Mouse (Mus musculus): ENCODE measurements at regions not wholly inside any gene's neighbourhood (a gene's known extent, or its start where the extent isn't known, plus 50 kb on each side); places are given as distances from the start of the nearest gene placed in this dataset.

DNA sequence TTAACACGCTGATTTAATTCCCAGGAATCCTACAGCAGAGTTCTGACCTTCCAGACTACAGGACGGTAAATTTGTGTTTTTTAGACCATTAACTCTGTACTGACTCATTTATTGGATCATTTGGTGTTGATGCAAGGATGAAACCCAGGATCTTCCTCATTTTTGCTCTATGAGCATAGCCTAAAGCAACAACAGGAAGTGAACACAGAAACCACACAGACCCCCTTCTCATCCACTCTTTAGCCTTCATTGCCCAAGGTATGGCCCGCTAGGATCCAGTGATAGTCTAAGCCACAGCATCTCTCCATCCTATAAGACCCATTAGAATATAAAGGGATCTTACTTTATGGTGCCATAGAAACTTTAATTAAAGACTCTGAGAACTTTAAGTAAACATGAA lies 56.5 kb upstream of the Grin2b start:
- H3K4me3 ChIP-seq (ENCODE audit: low read length) = no peak overlapping the region
- H3K4me1 ChIP-seq (ENCODE audit: control insufficient read depth, insufficient read depth, low read length) = no peaks in the 10 kb centered on the region
- 77% methylated on average over 3 of the region's 3 CpGs for WGBS
- no peak overlapping the region for H3K27ac ChIP-seq (ENCODE audit: low read length)
- H3K9ac ChIP-seq (ENCODE audit: low read depth, low read length) = no peak overlapping the region
- H3K4me2 ChIP-seq (ENCODE audit: low read depth, low read length) = no peak overlapping the region
- H3K27me3 ChIP-seq (replicated peaks; ENCODE audit: control insufficient read depth, insufficient read depth, low read length) = no peaks in the 10 kb centered on the region
- H3K9me3 ChIP-seq (ENCODE audit: control insufficient read depth, low read length) = no peaks in the 10 kb centered on the region
- H3K36me3 ChIP-seq (ENCODE audit: control insufficient read depth, insufficient read depth, low read length) = no peaks in the 10 kb centered on the region
- ATAC-seq = no peak

DNA sequence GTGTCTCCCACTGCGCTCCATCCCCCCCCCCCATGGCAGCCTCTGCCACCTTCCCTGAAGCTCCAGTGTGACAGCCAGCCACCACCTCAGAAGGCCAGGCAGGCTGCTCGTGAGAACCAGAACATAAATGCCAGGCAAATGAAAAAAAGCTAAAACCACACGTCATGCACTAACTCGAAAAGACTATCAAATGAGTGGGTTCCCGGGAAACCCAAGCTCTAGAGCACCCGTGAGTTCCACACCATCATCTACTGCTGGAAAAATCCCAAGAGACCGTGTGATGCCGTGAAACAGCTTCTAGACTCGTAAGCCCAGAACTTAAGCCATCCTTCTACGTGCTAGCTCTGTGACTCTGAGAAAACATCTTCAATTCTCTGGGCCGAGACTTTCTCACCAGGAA lies 62.2 kb upstream of the Grin2b start:
- no peak overlapping the region for H3K4me2 ChIP-seq (ENCODE audit: low read depth, low read length)

DNA sequence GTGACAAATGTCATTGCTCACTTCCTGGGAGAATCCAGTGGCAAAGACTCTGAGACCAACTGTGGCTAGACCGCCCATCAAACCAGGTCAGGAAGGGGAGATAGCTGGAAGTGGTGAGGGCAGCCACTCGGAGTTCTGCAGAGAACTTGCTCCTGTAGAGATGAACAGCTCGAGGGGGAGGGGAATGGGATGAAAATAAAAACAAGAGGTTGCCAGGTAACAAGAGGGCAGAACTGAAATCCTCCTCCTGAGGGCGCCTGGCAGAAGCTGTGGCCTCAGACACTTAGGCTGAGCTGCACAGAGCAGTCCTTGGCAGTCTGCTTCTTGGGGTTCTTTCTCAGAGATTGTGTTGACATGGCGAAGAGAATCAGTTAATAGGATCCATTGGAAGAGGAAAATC lies 65.7 kb upstream of the Grin2b start:
- Histone ChIP-seq H3K27me3 (replicated peaks; ENCODE audit: control insufficient read depth, insufficient read depth, low read length) (no peaks in the 10 kb centered on the region), H3K36me3 (ENCODE audit: control insufficient read depth, insufficient read depth, low read length) (no peaks in the 10 kb centered on the region)
- 39% methylated on average over 5 of the region's 5 CpGs for WGBS

More for the DNA sequence above, 62.2 kb upstream of the Grin2b start:
- Histone ChIP-seq H3K27ac (ENCODE audit: low read length) (no peak overlapping the region), H3K9ac (ENCODE audit: low read depth, low read length) (no peak overlapping the region), H3K4me3 (ENCODE audit: low read length) (no peak overlapping the region), H3K4me1 (ENCODE audit: control insufficient read depth, insufficient read depth, low read length) (no peaks in the 10 kb centered on the region), H3K36me3 (ENCODE audit: control insufficient read depth, insufficient read depth, low read length) (no peaks in the 10 kb centered on the region), H3K27me3 (replicated peaks; ENCODE audit: control insufficient read depth, insufficient read depth, low read length) (no peaks in the 10 kb centered on the region), H3K9me3 (ENCODE audit: control insufficient read depth, low read length) (no peaks in the 10 kb centered on the region)
- WGBS = 91% methylated on average over 11 of the region's 11 CpGs
- no peak for ATAC-seq

DNA sequence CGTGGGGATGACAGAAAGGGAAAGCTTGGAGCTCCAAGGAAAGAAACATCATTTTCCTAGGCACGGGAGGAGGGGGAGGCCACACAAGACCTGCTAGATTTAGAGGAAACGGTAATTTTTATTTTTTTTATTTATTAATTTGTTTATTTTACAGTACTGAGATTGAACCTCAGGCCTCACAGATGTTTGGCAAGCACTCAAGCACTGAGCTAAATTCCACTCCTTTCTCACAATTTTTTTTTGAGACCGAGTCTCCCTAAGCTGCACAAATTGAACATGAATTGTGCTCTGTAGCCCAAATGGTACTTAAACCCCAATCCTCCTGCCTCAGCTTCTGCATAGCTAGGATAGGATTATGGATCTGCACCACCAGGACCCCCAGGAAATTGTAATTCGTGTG lies 66.1 kb upstream of the Grin2b start:
- no peak overlapping the region for H3K9ac ChIP-seq (ENCODE audit: low read depth, low read length)
- H3K9me3 ChIP-seq (ENCODE audit: control insufficient read depth, low read length) = no peaks in the 10 kb centered on the region
- H3K27ac ChIP-seq (ENCODE audit: low read length) = no peak overlapping the region
- no peaks in the 10 kb centered on the region for H3K4me1 ChIP-seq (ENCODE audit: control insufficient read depth, insufficient read depth, low read length)
- no peak overlapping the region for H3K4me2 ChIP-seq (ENCODE audit: low read depth, low read length)
- no peak overlapping the region for H3K4me3 ChIP-seq (ENCODE audit: low read length)
- WGBS = 58% methylated on average over 5 of the region's 5 CpGs
- H3K36me3 ChIP-seq (ENCODE audit: control insufficient read depth, insufficient read depth, low read length) = no peaks in the 10 kb centered on the region
- no peak for ATAC-seq
- no peaks in the 10 kb centered on the region for H3K27me3 ChIP-seq (replicated peaks; ENCODE audit: control insufficient read depth, insufficient read depth, low read length)

More for the DNA sequence above, 65.7 kb upstream of the Grin2b start:
- H3K4me1 ChIP-seq (ENCODE audit: control insufficient read depth, insufficient read depth, low read length) = no peaks in the 10 kb centered on the region
- no peaks in the 10 kb centered on the region for H3K9me3 ChIP-seq (ENCODE audit: control insufficient read depth, low read length)
- H3K4me3 ChIP-seq (ENCODE audit: low read length) = no peak overlapping the region
- H3K27ac ChIP-seq (ENCODE audit: low read length) = no peak overlapping the region
- no peak overlapping the region for H3K4me2 ChIP-seq (ENCODE audit: low read depth, low read length)
- no peak overlapping the region for H3K9ac ChIP-seq (ENCODE audit: low read depth, low read length)
- ATAC-seq = no peak

DNA sequence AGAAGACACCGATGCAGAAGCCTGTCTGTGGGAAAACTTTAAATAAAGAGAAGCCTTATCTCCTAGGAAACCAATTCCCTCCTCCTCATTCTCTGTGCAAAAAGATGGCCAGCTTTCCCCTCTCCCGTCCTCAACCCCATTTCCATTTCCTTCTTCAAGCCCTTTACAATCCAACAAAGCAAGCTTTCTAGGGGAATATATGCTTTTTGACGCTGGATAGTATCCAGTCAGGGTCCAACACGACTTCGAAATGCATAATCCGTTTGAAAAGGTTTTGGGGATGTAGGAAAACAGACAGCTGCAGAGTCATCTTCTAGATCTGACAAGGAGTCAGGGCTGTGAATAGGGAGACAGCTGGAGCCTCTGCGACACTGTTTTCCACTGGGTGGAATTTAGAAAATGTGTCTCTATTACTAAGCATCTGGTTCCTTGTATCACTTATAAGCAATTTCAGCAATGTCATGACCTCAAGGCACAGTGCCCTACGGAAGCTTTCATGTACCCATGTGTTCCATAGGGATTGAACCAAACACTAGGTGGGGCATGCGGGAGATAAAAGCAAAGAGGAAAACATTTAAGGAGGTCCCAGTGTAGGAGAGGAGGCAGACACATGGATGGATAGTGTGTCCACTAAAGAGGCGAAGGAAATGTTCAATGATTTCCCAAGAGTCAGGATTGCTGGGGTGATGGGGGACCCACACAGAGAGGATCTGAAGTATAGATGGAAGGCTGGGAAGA lies 68.4 kb upstream of the Grin2b start:
- Histone ChIP-seq H3K36me3 (ENCODE audit: control insufficient read depth, insufficient read depth, low read length) (no peaks in the 10 kb centered on the region), H3K4me1 (ENCODE audit: control insufficient read depth, insufficient read depth, low read length) (no peaks in the 10 kb centered on the region), H3K9me3 (ENCODE audit: control insufficient read depth, low read length) (no peaks in the 10 kb centered on the region), H3K4me3 (ENCODE audit: low read length) (no peak overlapping the region), H3K9ac (ENCODE audit: low read depth, low read length) (no peak overlapping the region), H3K4me2 (ENCODE audit: low read depth, low read length) (no peak overlapping the region), H3K27me3 (replicated peaks; ENCODE audit: control insufficient read depth, insufficient read depth, low read length) (no peaks in the 10 kb centered on the region), H3K27ac (ENCODE audit: low read length) (no peak overlapping the region)
- WGBS = 55% methylated on average over 10 of the region's 10 CpGs
- no peak for ATAC-seq

DNA sequence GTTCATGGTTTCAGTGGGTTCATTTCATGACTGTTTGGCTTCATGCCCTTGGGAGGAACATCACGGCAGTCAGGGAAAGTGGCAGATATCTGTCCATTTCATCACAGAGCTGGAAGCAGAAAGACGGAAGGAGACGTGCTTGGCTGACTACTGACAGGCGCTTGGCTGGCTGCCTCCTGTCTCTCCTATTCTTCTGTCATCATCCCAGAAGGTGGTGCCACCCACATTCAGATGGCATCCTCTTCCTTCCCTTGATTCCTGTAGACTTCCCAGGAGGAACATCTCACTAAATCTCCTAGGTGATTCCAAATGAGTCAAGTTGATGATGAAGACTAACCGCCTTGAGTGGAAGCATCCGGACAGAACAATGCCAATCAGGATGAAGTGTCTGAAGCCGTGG lies 71.6 kb upstream of the Grin2b start:
- Histone ChIP-seq H3K9ac (ENCODE audit: low read depth, low read length) (no peak overlapping the region), H3K27ac (ENCODE audit: low read length) (no peak overlapping the region), H3K27me3 (replicated peaks; ENCODE audit: control insufficient read depth, insufficient read depth, low read length) (no peaks in the 10 kb centered on the region), H3K4me2 (ENCODE audit: low read depth, low read length) (no peak overlapping the region), H3K9me3 (ENCODE audit: control insufficient read depth, low read length) (no peaks in the 10 kb centered on the region), H3K4me3 (ENCODE audit: low read length) (no peak overlapping the region), H3K36me3 (ENCODE audit: control insufficient read depth, insufficient read depth, low read length) (no peaks in the 10 kb centered on the region), H3K4me1 (ENCODE audit: control insufficient read depth, insufficient read depth, low read length) (no peaks in the 10 kb centered on the region)
- 89% methylated on average over 7 of the region's 7 CpGs for WGBS
- no peak for ATAC-seq

DNA sequence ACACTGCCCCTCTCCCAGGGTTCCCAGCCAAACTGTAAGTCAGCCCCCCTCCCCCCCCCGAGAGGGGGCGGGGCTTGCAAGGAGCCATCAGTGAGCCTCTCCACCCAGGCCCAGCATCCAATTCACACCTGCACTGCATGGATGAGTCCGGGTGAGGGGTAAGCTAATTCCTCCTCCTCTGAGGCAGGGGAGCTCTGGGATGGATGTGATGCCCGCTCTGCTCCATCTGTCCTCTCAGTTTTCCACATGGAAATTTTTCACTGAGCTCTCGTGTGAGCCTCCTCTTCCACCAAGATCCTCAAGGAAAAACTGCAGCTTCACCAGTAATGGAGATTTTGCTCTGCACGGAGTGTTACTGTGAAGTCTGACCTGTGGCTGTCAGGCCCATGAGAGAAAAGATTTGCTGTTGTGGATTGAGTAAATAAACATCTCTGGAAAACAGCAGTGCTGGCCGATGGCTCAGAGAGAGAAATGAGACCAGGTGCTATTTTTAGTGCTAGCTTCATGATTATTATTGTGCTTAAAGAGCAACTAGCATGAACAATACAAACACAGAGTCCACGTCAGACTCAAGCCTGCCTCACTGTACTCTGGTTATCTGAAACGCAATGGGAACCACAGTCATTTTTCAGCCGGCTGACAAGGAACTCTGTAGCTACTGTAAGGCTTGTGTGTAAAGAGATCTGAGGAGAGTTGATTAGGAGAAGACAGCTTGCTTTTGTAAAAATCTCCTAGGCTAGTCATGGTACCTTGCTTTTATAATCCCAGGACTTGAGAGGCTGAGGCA lies 71.4 kb upstream of the Gm8994 start:
- Histone ChIP-seq H3K27me3 (replicated peaks; ENCODE audit: control insufficient read depth, insufficient read depth, low read length) (no peaks in the 10 kb centered on the region), H3K4me3 (ENCODE audit: low read length) (no peak overlapping the region), H3K9ac (ENCODE audit: low read depth, low read length) (no peak overlapping the region), H3K36me3 (ENCODE audit: control insufficient read depth, insufficient read depth, low read length) (no peaks in the 10 kb centered on the region), H3K4me2 (ENCODE audit: low read depth, low read length) (no peak overlapping the region), H3K4me1 (ENCODE audit: control insufficient read depth, insufficient read depth, low read length) (no peaks in the 10 kb centered on the region), H3K9me3 (ENCODE audit: control insufficient read depth, low read length) (no peaks in the 10 kb centered on the region), H3K27ac (ENCODE audit: low read length) (no peak overlapping the region)
- WGBS = 41% methylated on average over 9 of the region's 10 CpGs
- ATAC-seq = no peak

DNA sequence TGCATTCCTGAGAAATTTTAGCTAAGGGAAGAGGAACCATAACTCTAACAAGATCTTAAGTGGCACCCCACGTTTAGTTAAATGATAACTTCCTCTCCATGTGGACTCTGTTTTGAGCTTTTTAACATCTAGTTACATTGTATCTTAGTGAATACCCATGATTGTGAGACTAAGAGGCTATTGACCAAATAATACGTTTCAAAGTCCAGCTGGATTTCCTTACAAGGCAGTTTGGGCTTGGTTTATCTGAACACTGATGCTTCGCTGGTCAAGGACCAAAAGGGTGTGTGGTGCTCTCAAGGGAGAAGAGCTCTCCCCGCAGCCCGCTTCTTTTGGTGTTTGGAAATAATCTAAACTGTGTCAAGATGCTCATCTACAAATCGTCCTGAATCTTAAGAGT lies 51.6 kb upstream of the Gm8994 start:
- Histone ChIP-seq H3K9ac (ENCODE audit: low read depth, low read length) (no peak overlapping the region), H3K36me3 (ENCODE audit: control insufficient read depth, insufficient read depth, low read length) (no peaks in the 10 kb centered on the region), H3K4me3 (ENCODE audit: low read length) (no peak overlapping the region), H3K4me2 (ENCODE audit: low read depth, low read length) (no peak overlapping the region), H3K4me1 (ENCODE audit: control insufficient read depth, insufficient read depth, low read length) (no peaks in the 10 kb centered on the region), H3K27me3 (replicated peaks; ENCODE audit: control insufficient read depth, insufficient read depth, low read length) (no peaks in the 10 kb centered on the region), H3K9me3 (ENCODE audit: control insufficient read depth, low read length) (no peaks in the 10 kb centered on the region), H3K27ac (ENCODE audit: low read length) (no peak overlapping the region)
- ATAC-seq = peak; percentile 46; the same call in 1 of the 2 replicates
- WGBS = 57% methylated on average over 6 of the region's 6 CpGs

DNA sequence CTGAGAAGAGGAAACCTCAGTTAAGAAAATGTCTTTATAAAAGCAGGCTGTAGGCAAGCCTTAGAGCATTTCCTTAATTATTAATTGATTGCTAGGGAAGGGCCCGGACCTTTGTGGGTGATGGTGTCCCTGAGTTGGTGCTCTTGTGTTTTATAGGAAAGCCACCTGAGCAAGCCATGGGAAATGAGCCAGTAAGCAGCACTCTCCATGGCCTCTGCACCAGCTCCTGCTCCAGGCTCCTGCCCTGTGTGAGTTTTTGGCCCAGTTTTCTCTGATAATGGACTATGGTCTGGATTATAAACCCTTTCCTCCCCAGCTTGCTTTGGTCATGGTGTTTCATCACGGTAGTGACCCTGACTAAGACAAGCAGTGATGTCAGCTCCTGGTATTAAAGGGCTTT lies 50.6 kb upstream of the Gm8994 start:
- Histone ChIP-seq H3K4me3 (ENCODE audit: low read length) (no peak overlapping the region), H3K27me3 (replicated peaks; ENCODE audit: control insufficient read depth, insufficient read depth, low read length) (no peaks in the 10 kb centered on the region), H3K9me3 (ENCODE audit: control insufficient read depth, low read length) (no peaks in the 10 kb centered on the region), H3K9ac (ENCODE audit: low read depth, low read length) (no peak overlapping the region), H3K36me3 (ENCODE audit: control insufficient read depth, insufficient read depth, low read length) (no peaks in the 10 kb centered on the region), H3K4me1 (ENCODE audit: control insufficient read depth, insufficient read depth, low read length) (no peaks in the 10 kb centered on the region), H3K4me2 (ENCODE audit: low read depth, low read length) (no peak overlapping the region), H3K27ac (ENCODE audit: low read length) (no peak overlapping the region)
- 69% methylated on average over 2 of the region's 2 CpGs for WGBS
- no peak for ATAC-seq

Data from intestine, embryonic 16.5 days (tissue).